Mouse (Mus musculus) cerebellum, postnatal 4 days (tissue): ENCODE measurements around the gene Spryd3.

Experiments
- DNase-seq, 2 experiments: peaks; one replicate each; pipeline ENCODE4 v3.0.0; 2022; ENCODE audit warnings: low spot score in 2 of 2, mixed read lengths in 1 of 2

The Spryd3 gene

DNA sequence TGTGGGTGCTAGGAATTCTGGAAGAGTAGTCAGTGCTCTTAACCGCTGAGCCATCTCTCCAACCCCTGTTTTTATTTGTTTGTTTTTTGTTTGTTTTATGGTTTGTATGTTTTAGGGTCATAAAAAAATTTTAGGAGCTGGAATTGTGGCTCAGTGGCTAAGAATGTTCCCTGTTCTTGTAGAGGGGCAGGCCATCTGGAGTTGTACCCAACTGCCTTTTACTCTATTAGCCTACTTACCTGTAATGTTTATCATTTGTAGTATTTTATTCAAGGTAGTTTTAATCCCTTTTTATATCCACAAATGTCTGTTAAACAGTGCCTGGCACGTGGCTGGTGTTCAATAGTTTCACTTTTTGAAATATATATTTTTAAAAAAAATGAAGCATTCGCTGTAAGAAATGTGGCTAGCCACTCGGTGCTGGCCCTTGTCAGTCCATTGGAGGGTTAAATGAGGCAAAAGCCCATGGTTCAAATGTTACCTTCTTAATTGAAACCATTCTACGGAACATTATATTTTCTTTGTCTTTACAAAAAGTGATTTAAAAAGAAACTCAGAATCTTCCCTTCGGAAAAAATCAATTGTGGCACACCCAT is 63.0 kb downstream of the Spryd3 start:
- DNase-seq, result no peak

DNA sequence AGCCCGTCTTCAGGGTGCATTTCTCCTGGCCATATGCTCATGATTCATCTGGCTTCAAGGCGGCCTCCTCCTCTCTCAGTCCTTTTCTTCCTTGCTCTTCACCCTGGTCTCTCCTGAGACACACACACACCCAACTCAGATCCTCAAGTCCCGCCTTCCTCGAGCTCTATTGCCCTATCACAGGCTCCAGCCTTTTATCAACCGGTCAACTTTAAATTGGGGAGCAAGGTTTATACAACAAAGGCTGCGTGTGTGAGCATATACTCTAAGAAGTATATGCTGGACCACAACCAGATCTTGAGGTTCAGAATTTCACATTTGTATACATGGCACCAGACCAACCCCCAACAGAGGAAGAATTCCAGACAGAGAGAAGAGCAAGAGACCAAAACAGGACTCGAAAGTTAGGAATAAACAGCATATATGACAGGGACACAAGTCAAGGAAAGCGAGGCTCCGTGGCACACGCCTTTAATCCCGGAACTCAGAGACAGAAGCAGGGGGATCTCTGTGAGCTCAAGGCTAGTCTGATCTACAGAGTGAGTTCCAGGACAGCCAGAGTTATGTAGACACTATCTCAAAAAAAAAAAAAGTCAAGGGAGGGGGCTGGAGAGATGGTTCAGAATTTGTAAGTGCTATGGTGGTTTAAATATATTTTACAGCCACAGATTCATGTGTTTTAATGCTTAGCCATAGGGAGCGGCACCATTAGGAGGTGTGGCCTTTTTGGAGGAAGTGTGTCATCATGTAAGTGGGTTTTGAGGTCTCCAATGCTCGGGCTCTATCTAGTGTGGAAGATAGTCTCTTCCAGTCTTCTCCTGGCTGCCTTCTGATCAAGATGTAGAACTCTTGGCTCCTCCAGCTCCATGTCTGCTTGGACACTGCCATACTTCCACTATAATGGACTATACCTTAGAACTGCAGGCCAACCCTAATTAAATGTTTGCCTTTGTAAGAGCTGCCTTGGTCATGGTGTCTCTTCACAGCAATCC is 65.3 kb downstream of the Spryd3 start:
- DNase-seq, result no peak
